ENCODE assay signal across 9 mouse cellular contexts in genomic region chr13:3896913-3897312, GRCm38 (mm10). TPM values are rescaled to one million over a fixed set of nuclear protein-coding genes. Genes with fewer than 3 reads are reported as not detected.
DNase-seq lines count a peak whose midpoint lies in the region; ATAC-seq and TF ChIP-seq lines count a peak whose summit lies in the region.
"Had no signal": no experiment of that assay in that cellular context is flagged by ENCODE, and none has a peak within 500 bp of the region (broad histone marks: within the 10 kb centered on the region; RNA-seq: fewer than 3 reads in every experiment).

No protein-coding gene starts in this region.

- intact Hi-C loops in left cerebral cortex, adult 2 months (cut with DNase I), result loop anchor here (1.0 to 5.0 kb wide), 2 partner anchors 105 to 232 kb away; no protein-coding TSS in a partner anchor

- no peaks in the 10 kb centered on the region for H3K9me3 ChIP-seq in midbrain, embryonic 11.5 days (ENCODE audit: control insufficient read depth, low read length)
- no peaks in the 10 kb centered on the region for H3K9me3 ChIP-seq in midbrain, embryonic 16.5 days (replicated peaks; ENCODE audit: control insufficient read depth, low read length, poor library complexity, severe bottlenecking)
- no peaks in the 10 kb centered on the region for H3K9me3 ChIP-seq in heart, postnatal 0 days (replicated peaks; ENCODE audit: control insufficient read depth, low read length)
- H3K9me3 ChIP-seq in neural tube, embryonic 11.5 days (ENCODE audit: control insufficient read depth, low read length), result no peaks in the 10 kb centered on the region
- H3K9me3 ChIP-seq: heart, embryonic 13.5 days had no signal

- DNase-seq in midbrain, embryonic 11.5 days (ENCODE audit: low spot score, missing footprints), result peak; percentile 94
- peak; percentile 77 for DNase-seq in ZHBTc4 (ENCODE audit: low read depth, low spot score)
- DNase-seq in heart, postnatal 0 days (ENCODE audit: low spot score), result peak; percentile 50
- DNase-seq in left cerebral cortex, adult 2 months (ENCODE audit: extremely low spot score in 1 of 2, low spot score in 2 of 2), result peak; percentile 74 to 77
- DNase-seq in neural tube, embryonic 11.5 days (ENCODE audit: low spot score), result peak; percentile 73
- peak; percentile 79 for DNase-seq in thymus, postnatal 0 days (ENCODE audit: low spot score)

- peaks cover 9% of the 10 kb centered on the region for H3K4me1 ChIP-seq in midbrain, embryonic 11.5 days (ENCODE audit: control insufficient read depth, insufficient read depth, low read length)
- no peaks in the 10 kb centered on the region for H3K4me1 ChIP-seq in midbrain, embryonic 16.5 days (ENCODE audit: control insufficient read depth, insufficient read depth, low read length)
- H3K4me1 ChIP-seq in heart, postnatal 0 days (ENCODE audit: control insufficient read depth, insufficient read depth), result peaks cover 3% of the 10 kb centered on the region
- H3K4me1 ChIP-seq in neural tube, embryonic 11.5 days (ENCODE audit: control insufficient read depth, insufficient read depth, low read length), result no peaks in the 10 kb centered on the region

- no peak overlapping the region for H3K27ac ChIP-seq in midbrain, embryonic 11.5 days (ENCODE audit: low read depth, low read length)
- no peak overlapping the region for H3K27ac ChIP-seq in midbrain, embryonic 16.5 days (ENCODE audit: low read length)
- H3K27ac ChIP-seq in heart, postnatal 0 days (ENCODE audit: low read depth), result no peak overlapping the region
- H3K27ac ChIP-seq in left cerebral cortex, adult 2 months, result no peak overlapping the region
- H3K27ac ChIP-seq in neural tube, embryonic 11.5 days (ENCODE audit: low read depth, low read length), result no peak overlapping the region
- H3K27ac ChIP-seq: heart, embryonic 13.5 days had no signal

- no peaks in the 10 kb centered on the region for H3K27me3 ChIP-seq in midbrain, embryonic 11.5 days (ENCODE audit: control insufficient read depth, insufficient read depth, low read length)
- H3K27me3 ChIP-seq in midbrain, embryonic 16.5 days (ENCODE audit: control insufficient read depth, insufficient read depth, low read depth, low read length), result no peaks in the 10 kb centered on the region; the same call in 1 of the 2 replicates
- H3K27me3 ChIP-seq in heart, postnatal 0 days (ENCODE audit: control insufficient read depth, insufficient read depth, low read length), result no peaks in the 10 kb centered on the region
- no peaks in the 10 kb centered on the region for H3K27me3 ChIP-seq in neural tube, embryonic 11.5 days (ENCODE audit: control insufficient read depth, insufficient read depth, low read length)
- H3K27me3 ChIP-seq: heart, embryonic 13.5 days had no signal

- H3K9ac ChIP-seq in midbrain, embryonic 11.5 days (ENCODE audit: low read length), result no peak overlapping the region
- no peak overlapping the region for H3K9ac ChIP-seq in midbrain, embryonic 16.5 days (ENCODE audit: low read depth, low read length)
- no peak overlapping the region for H3K9ac ChIP-seq in heart, postnatal 0 days (replicated peaks; ENCODE audit: low read depth, low read length)
- no peak overlapping the region for H3K9ac ChIP-seq in neural tube, embryonic 11.5 days (ENCODE audit: low read length)
- H3K9ac ChIP-seq: heart, embryonic 13.5 days had no signal

- H3K4me2 ChIP-seq in midbrain, embryonic 11.5 days, result no peak overlapping the region
- H3K4me2 ChIP-seq in midbrain, embryonic 16.5 days (ENCODE audit: low read length), result no peak overlapping the region
- H3K4me2 ChIP-seq in heart, postnatal 0 days (ENCODE audit: low read depth, low read length), result no peak overlapping the region
- no peak overlapping the region for H3K4me2 ChIP-seq in neural tube, embryonic 11.5 days (ENCODE audit: low read depth)
- H3K4me2 ChIP-seq: heart, embryonic 13.5 days had no signal

- TF ChIP-seq EP300 in heart, postnatal 0 days (IDR thresholded peaks at IDR 0.05; ENCODE audit: low read depth), result no peak

- no peaks in the 10 kb centered on the region for H3K36me3 ChIP-seq in midbrain, embryonic 11.5 days (ENCODE audit: control insufficient read depth, insufficient read depth, low read length)
- H3K36me3 ChIP-seq in midbrain, embryonic 16.5 days (ENCODE audit: control insufficient read depth, insufficient read depth, low read length), result no peaks in the 10 kb centered on the region
- no peaks in the 10 kb centered on the region for H3K36me3 ChIP-seq in heart, postnatal 0 days (replicated peaks; ENCODE audit: control insufficient read depth, insufficient read depth, low read length)
- no peaks in the 10 kb centered on the region; the same call in 1 of the 2 replicates for H3K36me3 ChIP-seq in neural tube, embryonic 11.5 days (ENCODE audit: control insufficient read depth, insufficient read depth, low read length)

- no peak overlapping the region for H3K4me3 ChIP-seq in midbrain, embryonic 11.5 days (ENCODE audit: low read depth, low read length)
- no peak overlapping the region for H3K4me3 ChIP-seq in midbrain, embryonic 16.5 days (ENCODE audit: low read depth, low read length)
- no peak overlapping the region for H3K4me3 ChIP-seq in heart, postnatal 0 days (ENCODE audit: low read depth, low read length)
- no peak overlapping the region for H3K4me3 ChIP-seq in left cerebral cortex, adult 2 months
- no peak overlapping the region for H3K4me3 ChIP-seq in neural tube, embryonic 11.5 days (ENCODE audit: low read depth, low read length)
- H3K4me3 ChIP-seq: heart, embryonic 13.5 days had no signal

- no peak for ATAC-seq in midbrain, embryonic 11.5 days (ENCODE audit: low FRiP score)
- ATAC-seq in midbrain, embryonic 16.5 days, result no peak
- ATAC-seq in common myeloid progenitor, adult 5-6 weeks (replicated peaks; ENCODE audit: low read depth, poor library complexity, severe bottlenecking), result peak; percentile 61
- no peak for ATAC-seq in heart, postnatal 0 days (ENCODE audit: insufficient read depth, low read depth)
- ATAC-seq in neural tube, embryonic 11.5 days (ENCODE audit: insufficient read depth, low FRiP score, low TSS enrichment), result no peak

- TF ChIP-seq CTCF in heart, postnatal 0 days (IDR thresholded peaks at IDR 0.05; ENCODE audit: low read depth), result peak; percentile 98
- TF ChIP-seq CTCF in left cerebral cortex, adult 2 months (IDR thresholded peaks at IDR 0.05), result peak; percentile 100

- 45% methylated on average over 5 of the region's 5 CpGs for WGBS in midbrain, embryonic 11.5 days
- whole genome bisulfite sequencing in midbrain, embryonic 16.5 days, result 42% methylated on average over 5 of the region's 5 CpGs
- WGBS in heart, postnatal 0 days, result 32% methylated on average over 5 of the region's 5 CpGs
- 44% methylated on average over 5 of the region's 5 CpGs for WGBS in neural tube, embryonic 11.5 days

RNA-seq across cellular contexts. Expression of gene Net1, which starts 21.1 kb away (rescaled TPM):
- polyA plus RNA-seq in midbrain, embryonic 11.5 days (2014; fragmentation: Nextera tagmentation; extraction: Ambion mirVana), result 31.0 TPM in 2 replicates
- polyA plus RNA-seq in midbrain, embryonic 16.5 days (2015; fragmentation: Nextera tagmentation; extraction: Ambion mirVana), result 10.0 and 10.5 TPM in 2 replicates
- 146 and 155 TPM in 2 replicates for total RNA-seq in common myeloid progenitor, adult 5-6 weeks (2017)
- total RNA-seq in heart, postnatal 0 days (2014; rRNA removed; ENCODE audit: low replicate concordance), result 27.7 and 38.7 TPM in 2 replicates
- polyA plus RNA-seq in heart, postnatal 0 days (2015; fragmentation: Nextera tagmentation; extraction: Ambion mirVana), result 17.2 and 22.3 TPM in 2 replicates
- total RNA-seq in left cerebral cortex, adult 2 months (2021), result 10 to 100 TPM; 54.9 to 73.7 TPM
- polyA plus RNA-seq in neural tube, embryonic 11.5 days (2014; fragmentation: Nextera tagmentation; extraction: Ambion mirVana), result 50.3 and 61.1 TPM in 2 replicates
- 41.6 and 44.1 TPM in 2 replicates for polyA plus RNA-seq in thymus, postnatal 0 days (2015; fragmentation: Nextera tagmentation; extraction: Ambion mirVana)

RNA-seq across cellular contexts. Expression of gene Tubal3, which starts 21.2 kb away (rescaled TPM):
- 0.07 TPM in 1 of 2 replicates, not detected in the other for polyA plus RNA-seq in midbrain, embryonic 11.5 days (2014; fragmentation: Nextera tagmentation; extraction: Ambion mirVana)
- not detected in 2 replicates for polyA plus RNA-seq in midbrain, embryonic 16.5 days (2015; fragmentation: Nextera tagmentation; extraction: Ambion mirVana)
- not detected in 2 replicates for total RNA-seq in common myeloid progenitor, adult 5-6 weeks (2017)
- total RNA-seq in heart, postnatal 0 days (2014; rRNA removed; ENCODE audit: low replicate concordance), result not detected in 2 replicates
- not detected in 2 replicates for polyA plus RNA-seq in heart, postnatal 0 days (2015; fragmentation: Nextera tagmentation; extraction: Ambion mirVana)
- total RNA-seq in left cerebral cortex, adult 2 months (2021), result not detected
- polyA plus RNA-seq in neural tube, embryonic 11.5 days (2014; fragmentation: Nextera tagmentation; extraction: Ambion mirVana), result not detected in 2 replicates
- not detected in 2 replicates for polyA plus RNA-seq in thymus, postnatal 0 days (2015; fragmentation: Nextera tagmentation; extraction: Ambion mirVana)
- polyA plus RNA-seq: heart, embryonic 13.5 days had no signal

RNA-seq across cellular contexts. Expression of gene Calm5, which starts 42.9 kb away (rescaled TPM):
- polyA plus RNA-seq in midbrain, embryonic 11.5 days (2014; fragmentation: Nextera tagmentation; extraction: Ambion mirVana), result not detected in 2 replicates
- not detected in 2 replicates for polyA plus RNA-seq in midbrain, embryonic 16.5 days (2015; fragmentation: Nextera tagmentation; extraction: Ambion mirVana)
- not detected in 2 replicates for total RNA-seq in common myeloid progenitor, adult 5-6 weeks (2017)
- not detected in 2 replicates for total RNA-seq in heart, postnatal 0 days (2014; rRNA removed; ENCODE audit: low replicate concordance)
- not detected in 2 replicates for polyA plus RNA-seq in heart, postnatal 0 days (2015; fragmentation: Nextera tagmentation; extraction: Ambion mirVana)
- total RNA-seq in left cerebral cortex, adult 2 months (2021), result not detected
- polyA plus RNA-seq in neural tube, embryonic 11.5 days (2014; fragmentation: Nextera tagmentation; extraction: Ambion mirVana), result not detected in 2 replicates
- 0.39 TPM in 1 of 2 replicates, not detected in the other for polyA plus RNA-seq in thymus, postnatal 0 days (2015; fragmentation: Nextera tagmentation; extraction: Ambion mirVana)
- polyA plus RNA-seq: heart, embryonic 13.5 days had no signal

RNA-seq across cellular contexts. Expression of gene Ucn3, which starts 48.2 kb away (rescaled TPM):
- polyA plus RNA-seq in midbrain, embryonic 11.5 days (2014; fragmentation: Nextera tagmentation; extraction: Ambion mirVana), result not detected in 2 replicates
- 0.14 and 0.20 TPM in 2 replicates for polyA plus RNA-seq in midbrain, embryonic 16.5 days (2015; fragmentation: Nextera tagmentation; extraction: Ambion mirVana)
- not detected in 2 replicates for total RNA-seq in common myeloid progenitor, adult 5-6 weeks (2017)
- not detected in 2 replicates for total RNA-seq in heart, postnatal 0 days (2014; rRNA removed; ENCODE audit: low replicate concordance)
- not detected in 2 replicates for polyA plus RNA-seq in heart, postnatal 0 days (2015; fragmentation: Nextera tagmentation; extraction: Ambion mirVana)
- total RNA-seq in left cerebral cortex, adult 2 months (2021), result under 1 TPM in 1 of 2 experiments, not detected in 1; 0.84 TPM
- not detected in 2 replicates for polyA plus RNA-seq in neural tube, embryonic 11.5 days (2014; fragmentation: Nextera tagmentation; extraction: Ambion mirVana)
- polyA plus RNA-seq in thymus, postnatal 0 days (2015; fragmentation: Nextera tagmentation; extraction: Ambion mirVana), result 0.09 and 0.12 TPM in 2 replicates
- polyA plus RNA-seq: heart, embryonic 13.5 days had no signal

RNA-seq across cellular contexts. Expression of gene Calm4, which starts 59.4 kb away (rescaled TPM):
- polyA plus RNA-seq in midbrain, embryonic 11.5 days (2014; fragmentation: Nextera tagmentation; extraction: Ambion mirVana), result not detected in 2 replicates
- not detected in 2 replicates for polyA plus RNA-seq in midbrain, embryonic 16.5 days (2015; fragmentation: Nextera tagmentation; extraction: Ambion mirVana)
- total RNA-seq in common myeloid progenitor, adult 5-6 weeks (2017), result 0.23 TPM in 1 of 2 replicates, not detected in the other
- not detected in 2 replicates for total RNA-seq in heart, postnatal 0 days (2014; rRNA removed; ENCODE audit: low replicate concordance)
- not detected in 2 replicates for polyA plus RNA-seq in heart, postnatal 0 days (2015; fragmentation: Nextera tagmentation; extraction: Ambion mirVana)
- total RNA-seq in left cerebral cortex, adult 2 months (2021), result not detected
- polyA plus RNA-seq in neural tube, embryonic 11.5 days (2014; fragmentation: Nextera tagmentation; extraction: Ambion mirVana), result not detected in 2 replicates
- 1.4 and 1.9 TPM in 2 replicates for polyA plus RNA-seq in thymus, postnatal 0 days (2015; fragmentation: Nextera tagmentation; extraction: Ambion mirVana)
- polyA plus RNA-seq: heart, embryonic 13.5 days had no signal
